Mouse (Mus musculus) CH12F3 (cell line): Measurements from ENCODE around the gene Itgb3.

Source experiments
- in situ Hi-C: fragments of 300-500 bp; cut with MboI; formaldehyde crosslinking; loops from 2 replicates; pipeline ENCODE4 v1.14.3; 2020; ENCODE audit warnings: low sequenced_read_pairs

Itgb3 gene

DNA sequence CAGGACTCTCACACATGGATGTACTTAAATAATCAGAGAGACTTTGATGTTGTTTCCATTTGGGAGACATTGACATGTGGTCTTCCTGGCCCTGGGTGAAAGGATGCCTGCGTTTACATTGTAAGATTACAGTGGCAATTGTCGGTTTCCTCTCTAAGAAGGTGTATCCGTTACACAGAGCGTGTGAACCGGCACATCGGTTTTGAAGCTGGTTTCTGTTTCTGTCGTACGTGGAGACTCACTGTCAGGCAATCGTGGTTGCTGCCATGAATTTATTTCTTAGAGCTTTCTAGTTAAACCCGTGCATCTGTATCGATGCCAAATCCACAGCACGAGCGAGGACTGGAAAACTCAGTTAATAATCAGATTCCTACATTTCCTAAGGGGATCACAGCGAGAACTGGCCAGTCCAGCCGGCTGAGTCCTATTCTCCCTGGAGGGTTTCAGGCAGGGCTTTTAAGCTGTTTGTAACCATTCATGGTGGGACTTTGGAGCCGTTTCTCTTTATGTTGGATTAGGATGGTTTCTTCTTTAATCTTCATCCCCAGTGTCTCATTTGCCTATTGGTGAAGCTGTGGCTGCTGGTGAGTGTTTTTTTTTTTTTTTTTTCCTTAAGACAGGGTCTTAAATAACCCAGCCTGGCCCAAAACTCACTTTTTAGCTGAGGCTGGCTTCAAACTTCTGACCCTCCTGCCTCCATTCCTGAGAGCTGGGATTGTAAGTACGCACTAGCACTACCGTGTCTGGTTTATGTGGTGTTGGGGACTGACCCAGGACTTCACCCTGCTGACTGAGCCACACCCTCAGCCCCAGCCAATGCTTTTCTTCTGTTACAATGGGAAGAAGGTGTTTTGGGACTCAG, 26.1 kb upstream of the Itgb3 start:
- in situ Hi-C loops, result no loop called here

DNA sequence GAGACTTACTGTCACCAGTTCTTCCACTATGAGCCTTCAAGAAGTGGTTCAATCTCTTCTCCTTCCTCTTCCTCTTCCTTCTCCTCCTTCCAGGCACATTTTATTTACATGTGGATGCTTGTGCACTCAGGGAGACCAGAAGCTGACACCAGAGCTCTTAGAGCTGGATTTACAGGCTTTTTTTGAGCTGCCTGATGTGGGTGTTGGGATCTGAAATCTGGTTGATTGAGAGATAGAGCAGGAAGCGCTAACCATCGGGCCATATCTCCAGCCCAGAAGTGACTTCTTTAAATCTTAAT, 25.5 kb upstream of the Itgb3 start:
- in situ Hi-C loops, result no loop called here

DNA sequence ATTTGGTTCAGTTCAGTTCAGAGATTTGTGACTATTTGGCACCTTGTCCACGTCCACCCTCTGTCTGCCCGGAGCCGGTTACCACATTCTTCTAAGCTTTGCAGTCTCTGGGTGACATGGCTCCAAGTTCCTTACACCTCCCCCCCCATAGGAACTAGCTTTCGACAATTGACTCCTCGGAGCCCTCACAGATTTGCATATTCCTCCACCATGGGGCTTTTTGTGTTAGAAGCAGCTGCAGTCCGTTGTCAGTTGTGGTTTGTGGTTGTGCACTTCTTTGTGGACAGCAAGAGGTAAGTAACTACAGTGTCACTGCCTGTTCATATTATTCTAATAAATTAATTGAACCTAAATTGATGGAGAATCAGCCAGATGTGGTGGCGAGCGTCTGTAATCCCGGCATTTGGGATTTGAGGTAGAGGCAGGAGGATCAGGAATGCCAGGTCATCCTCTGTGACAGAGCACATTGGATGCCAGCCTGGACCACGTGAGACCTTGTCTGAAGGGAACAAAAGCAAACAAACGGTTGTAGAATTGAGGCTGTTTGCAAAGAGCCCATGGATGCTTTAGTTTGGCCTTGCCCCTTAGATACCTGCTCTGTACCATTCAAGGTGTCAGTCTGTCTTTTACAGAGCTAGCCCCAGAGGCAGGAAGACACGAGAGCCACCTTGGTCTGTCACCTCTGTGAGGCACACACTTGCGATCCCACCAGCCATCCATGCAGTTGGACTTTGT, 25.0 kb upstream of the Itgb3 start:
- in situ Hi-C loops, result no loop called here

DNA sequence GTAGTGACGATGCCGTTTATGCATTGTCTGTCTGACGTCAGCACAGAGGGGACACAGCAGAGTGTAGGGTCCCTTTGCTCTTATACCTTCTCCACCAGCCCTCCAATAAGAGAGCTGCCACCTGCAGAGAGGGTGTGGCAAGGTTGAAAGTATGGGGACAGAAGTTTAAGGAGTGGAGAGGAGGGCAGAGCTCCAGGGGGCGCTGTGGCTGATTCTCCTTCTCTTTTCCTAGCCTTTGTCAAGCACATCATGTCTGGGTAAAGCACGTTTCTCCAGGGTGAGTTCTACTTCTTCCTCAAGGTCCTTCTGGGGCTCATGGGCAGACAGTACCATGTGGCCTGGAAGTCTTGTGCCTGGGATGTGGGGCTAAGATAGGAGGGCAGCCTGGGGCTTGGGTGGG, 22.3 kb upstream of the Itgb3 start:
- in situ Hi-C loops, result no loop called here

DNA sequence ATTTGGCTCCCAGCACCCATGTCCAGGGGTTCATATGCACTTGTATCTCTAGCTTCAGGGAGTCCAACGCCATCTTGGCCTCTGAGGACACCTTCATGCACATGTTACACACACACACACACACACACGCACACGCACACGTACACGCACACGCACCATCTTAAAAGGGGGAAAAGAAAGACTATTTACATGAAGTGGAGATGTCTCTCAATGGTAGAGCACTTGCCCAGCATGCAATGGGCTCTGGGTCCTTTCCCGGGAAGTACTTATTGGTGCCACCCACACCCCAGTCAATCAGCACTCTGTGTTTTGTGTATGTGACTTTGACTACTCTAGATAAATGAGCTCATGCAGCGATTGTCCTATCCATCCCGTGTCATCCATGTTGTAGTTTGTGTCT, 19.9 kb upstream of the Itgb3 start:
- in situ Hi-C loops, result no loop called here

DNA sequence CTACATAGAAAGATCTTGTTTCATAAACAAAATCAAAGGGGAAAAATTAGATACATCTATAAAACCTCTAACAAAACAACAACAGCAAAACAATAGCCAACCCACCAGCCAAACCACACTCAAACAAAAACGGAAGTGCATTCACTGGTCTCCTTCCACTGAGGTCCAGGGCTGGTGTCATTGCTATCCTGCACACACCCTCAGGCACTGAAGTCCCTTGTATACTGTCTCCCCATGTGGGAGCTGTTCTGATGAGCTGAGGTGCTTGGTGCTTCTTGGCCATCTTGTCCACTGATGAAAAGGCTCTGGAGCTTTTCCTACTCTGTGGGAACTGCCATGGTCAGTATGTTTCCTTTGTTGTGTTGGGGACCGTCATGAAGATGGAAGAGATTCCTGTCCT, 19.3 kb upstream of the Itgb3 start:
- in situ Hi-C loops, result no loop called here

DNA sequence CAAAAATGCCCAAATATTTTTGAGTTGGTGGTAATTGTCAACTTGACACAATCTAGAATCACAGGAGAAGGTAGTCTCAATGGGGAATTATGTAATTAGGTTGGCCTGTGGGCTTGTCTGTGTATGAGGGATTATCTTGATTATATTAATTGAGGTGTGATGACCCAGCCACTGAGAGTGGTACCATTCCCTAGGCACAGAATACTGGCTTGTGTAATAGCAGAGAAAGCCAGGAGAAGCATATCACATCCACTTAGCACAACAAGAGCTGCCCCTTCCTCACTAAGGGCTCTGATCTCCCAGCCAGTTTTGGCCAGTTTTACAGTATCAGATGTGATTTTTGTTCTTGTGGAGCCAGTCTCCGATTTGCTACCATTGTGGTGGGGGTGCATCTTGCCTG, 18.2 kb upstream of the Itgb3 start:
- in situ Hi-C loops, result no loop called here

DNA sequence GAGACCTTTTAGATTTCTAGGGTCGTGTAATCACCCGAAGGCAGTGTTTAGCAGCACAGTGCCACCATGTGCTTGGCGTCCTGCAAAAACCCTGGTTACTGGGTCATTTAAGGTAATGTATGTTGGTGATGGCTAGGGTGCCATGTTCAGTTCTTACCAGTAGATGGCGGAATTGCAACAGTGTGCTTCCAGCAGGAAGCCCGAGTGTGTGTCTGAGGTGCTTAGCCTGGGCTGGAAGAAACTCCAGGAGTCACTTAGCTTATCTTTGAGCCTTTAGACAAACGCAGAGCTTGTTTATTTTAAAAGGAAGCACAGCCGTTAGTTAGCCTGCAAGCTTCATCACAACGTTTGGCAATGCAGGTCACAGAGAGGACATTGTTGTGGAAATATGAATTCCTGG, 17.7 kb upstream of the Itgb3 start:
- in situ Hi-C loops, result no loop called here

DNA sequence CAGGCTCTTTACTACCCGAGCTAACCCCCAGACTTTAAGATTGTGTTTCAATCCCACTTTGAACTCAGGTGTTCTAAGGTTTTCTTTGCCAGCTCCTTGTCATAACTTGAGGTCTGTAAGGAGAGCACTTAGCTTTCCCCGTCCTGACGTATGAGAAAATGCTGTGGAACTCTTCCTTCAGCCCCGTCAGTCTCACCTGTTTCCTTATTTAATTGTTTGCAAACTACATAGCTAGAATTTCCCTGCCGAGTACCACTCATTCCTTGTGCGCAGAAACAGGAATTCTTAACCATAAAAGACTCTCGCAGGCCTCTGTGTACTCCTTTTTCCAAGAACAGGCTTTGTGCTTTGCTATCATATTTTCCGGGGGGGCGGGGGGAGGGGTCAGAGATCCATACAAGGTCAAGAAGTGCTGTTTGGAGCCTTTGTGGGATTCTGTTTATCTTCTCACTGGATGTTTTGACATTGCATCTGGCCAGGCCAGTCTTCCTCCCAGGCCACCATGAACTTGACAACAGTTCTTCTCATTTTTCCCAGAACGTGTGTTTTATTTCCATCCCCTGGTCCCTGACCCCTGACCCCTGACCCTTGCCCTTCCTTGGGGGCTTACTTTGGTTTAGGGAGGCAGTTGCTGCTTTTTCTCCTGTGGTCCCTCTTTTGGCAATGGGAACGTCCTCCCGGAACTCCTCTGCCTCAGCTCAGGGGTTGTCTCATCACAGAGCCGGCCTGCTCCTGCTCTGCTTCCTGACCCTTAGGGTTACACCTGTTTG, 15.5 kb upstream of the Itgb3 start:
- in situ Hi-C loops, result no loop called here

DNA sequence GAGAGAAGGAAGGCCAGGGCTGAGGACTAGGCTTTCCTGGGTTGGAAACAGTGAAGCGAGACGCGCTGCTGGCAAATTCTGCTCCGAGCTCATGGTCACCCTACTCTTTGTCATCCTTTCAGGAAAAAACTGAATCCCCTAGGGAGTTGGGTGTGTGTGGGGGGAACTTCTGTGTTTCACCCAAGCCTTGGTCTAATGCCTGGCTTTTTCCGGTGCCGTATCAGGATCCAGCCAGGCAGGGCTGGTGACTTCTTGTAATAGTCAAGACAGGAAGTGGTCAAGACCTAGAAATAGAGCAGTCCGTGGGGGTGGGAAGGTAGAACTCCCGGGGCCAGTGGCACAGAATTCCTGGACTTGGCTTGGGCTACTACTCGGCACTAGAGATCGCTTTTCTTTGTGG, 11.4 kb upstream of the Itgb3 start:
- in situ Hi-C loops, result no loop called here

DNA sequence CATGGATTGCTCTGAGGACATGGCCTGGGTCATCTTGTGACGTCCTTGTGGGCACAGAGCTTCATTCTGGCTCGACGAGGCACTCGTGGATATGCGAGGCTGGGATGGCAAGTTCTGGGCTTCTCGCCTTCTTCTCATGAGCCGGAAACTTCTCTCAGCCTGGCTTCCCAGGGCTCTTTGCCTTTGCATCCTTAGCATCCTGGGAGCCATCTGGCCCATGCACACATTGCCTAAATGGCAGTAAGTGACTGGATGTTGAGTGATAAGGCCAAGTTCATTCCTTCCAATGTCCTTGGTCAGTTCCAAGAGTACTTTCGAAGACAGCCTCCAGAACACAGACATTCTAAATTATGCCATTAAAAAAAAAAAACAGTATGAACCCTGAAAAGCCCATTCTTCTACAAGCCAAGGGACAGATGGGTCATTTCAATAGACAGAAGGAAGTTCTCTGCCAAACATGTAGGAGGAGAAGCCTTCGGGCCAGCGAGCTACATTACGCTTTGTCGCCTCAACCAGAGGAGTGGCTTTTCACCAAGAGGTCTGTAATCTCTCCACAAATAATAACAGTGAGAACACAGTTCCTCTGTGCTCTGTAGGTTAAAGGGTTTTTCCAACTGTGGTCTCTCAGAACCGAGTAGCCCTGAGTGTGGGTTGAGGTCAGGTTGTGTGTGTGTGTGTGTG, 8.4 kb upstream of the Itgb3 start:
- in situ Hi-C loops, result no loop called here

DNA sequence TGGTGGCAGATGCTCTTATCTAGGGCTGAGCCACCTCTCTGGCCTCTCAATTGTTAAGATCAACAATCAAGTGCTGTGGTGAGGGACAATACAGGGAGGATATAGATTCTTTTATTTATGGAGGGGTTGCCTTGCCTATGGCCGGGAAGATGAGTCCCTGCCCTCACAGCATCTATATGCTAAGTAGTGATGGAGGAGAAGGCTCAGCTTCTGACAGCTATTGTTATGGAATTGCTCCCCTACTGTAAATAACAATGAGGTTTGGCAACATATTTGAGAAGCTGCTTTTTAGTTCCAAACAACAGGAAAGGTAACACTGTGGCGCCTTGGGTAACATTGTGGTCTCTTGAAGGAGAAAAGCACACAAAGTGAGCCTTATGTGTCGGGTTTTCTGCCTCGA, 7.1 kb upstream of the Itgb3 start:
- in situ Hi-C loops, result no loop called here

DNA sequence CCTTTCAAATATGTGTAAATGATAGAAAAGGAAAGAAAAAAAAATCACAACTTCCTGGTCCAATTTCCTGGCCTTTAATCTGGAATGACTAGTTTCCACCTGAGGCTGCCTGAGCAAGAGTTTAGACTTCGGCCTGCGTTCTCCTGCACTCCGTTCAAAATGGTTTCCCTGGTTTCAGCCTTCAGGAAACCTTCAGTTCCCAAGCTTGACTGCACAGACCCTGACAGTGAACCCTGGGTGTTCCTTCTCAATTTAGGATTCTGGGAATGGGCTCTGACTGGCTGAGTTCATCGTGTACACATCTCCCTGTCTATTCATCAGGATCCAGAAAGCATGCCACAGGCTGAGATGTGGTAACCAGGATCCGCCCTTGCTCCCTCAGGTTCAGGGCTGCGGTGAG, 3.6 kb upstream of the Itgb3 start:
- in situ Hi-C loops, result no loop called here

DNA sequence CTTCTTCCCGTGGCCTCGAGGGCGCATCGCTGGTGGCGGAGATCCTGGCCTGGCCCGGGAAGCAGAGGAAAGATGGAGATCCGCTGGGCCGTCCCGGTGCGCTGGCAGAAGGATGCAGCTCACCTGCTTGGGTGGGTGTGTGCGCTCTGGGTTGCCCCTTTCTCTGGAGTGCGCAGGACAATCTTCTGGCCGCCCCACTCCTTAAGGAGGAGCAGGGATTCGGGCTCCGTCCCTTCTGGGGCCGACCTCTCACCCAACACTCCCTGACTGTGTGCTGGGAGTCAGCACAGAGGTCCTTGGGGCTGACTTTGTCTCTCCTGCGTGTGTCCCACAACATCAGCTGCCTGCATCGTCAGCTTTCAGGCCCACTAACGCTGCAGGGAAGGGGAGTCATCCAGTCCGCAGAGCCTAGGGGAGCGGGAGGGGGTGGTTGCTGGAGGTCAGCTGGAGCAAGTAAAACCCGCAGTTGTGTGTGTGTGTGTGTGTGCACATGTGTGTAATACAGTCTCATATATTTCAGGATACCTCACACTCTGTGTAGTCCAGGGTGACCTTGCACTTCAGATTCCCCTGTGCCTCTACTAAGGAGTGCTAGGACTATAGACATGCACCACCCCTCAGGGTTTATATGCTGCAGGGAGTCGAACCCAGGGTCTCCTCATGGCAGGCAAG, 585 bp downstream of the Itgb3 start:
- in situ Hi-C loops, result no loop called here

DNA sequence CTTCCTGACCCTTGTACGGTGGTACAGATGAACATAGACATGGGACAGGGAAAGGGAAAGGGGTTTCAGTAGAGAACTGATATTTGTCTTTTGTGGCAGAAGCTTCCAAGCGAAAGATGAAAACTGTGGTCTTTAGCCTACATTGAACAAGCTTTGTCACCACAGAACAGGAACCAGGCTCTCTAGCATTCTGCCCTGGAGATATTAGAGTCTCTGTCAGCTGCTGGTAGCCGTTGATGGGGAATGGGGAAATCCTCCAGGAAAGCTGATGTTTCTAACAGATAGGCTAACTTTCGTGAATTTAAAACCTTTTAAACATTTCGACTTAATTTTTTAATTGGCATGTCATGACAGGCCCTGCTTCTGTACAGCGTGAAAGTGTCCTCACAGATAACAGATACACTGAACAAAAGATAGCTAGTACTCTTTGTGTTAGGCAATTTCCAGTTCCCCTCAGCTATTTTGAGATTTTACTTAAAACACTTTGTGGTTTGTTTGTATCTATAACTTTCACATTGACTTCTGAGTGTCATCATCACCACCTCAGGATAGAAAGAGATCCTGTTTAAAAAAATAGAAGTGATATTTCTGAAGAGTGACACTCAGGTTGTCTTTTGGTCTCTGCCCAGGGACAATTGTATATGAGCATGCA, 1.4 kb downstream of the Itgb3 start:
- in situ Hi-C loops, result no loop called here

DNA sequence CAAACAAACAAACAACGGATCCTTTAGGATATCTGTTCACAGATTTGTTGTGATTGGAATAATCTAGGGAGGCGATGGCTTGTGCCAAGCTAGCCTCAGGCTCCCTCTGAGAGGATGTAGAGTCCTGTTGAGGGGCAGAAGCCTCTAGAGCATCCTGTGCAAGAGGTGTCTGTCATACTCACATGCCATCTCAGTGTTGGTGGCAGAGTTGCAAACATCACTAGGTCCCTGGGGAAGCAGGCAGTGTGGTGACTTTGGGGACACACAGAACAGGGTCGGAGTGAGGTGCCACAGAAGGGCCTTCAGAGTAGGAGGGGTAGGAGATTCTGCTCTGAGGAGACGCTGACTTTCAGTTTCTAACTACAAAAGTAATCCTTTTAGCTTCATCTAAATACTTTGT, 1.9 kb downstream of the Itgb3 start:
- in situ Hi-C loops, result no loop called here

DNA sequence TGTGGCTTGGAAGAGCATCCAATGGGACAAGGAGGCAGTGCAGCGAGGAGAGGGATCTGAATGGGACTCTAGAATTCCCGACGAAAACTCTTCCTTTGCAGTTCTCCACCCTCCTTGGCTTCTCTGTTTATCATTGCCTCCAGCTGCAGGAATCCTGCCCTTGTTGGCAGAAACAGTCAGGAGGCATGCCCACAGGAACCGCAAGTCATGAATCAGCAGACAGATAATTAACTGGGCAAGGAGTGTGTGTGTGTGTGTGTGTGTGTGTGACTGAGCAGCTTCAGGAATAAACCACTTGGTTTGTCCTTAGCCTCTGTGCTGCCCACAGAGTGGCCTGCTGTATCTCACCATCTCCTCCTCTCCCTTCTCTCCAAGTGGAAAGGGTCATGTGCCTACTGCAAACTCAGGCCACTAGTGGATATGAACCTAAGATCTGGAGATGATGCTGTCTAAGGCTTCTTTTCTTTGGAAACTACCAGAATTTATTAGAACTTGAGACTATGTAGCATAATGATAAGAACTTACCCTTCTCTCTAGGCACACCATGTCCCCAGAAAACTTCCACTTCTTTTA, 3.9 kb downstream of the Itgb3 start:
- in situ Hi-C loops, result no loop called here

DNA sequence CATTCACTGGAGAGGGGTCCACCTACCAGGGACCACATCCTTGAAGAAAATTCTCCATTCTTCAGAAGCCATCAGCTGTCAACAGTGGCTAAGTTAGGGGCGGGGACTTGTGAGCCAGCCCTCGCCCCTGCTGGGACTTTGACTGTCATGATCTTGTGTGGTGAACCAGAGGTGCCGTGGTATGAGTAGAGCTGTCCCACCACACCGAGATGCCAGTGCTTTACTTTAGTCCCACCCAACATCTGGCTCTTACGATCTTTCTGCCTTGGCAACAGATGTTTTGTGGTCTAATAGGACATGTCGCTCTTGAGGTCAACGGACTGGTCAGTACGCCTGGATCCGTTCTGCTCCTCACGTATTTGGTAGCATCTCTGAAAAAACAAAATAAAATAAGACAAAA, 5.8 kb downstream of the Itgb3 start:
- in situ Hi-C loops, result no loop called here

DNA sequence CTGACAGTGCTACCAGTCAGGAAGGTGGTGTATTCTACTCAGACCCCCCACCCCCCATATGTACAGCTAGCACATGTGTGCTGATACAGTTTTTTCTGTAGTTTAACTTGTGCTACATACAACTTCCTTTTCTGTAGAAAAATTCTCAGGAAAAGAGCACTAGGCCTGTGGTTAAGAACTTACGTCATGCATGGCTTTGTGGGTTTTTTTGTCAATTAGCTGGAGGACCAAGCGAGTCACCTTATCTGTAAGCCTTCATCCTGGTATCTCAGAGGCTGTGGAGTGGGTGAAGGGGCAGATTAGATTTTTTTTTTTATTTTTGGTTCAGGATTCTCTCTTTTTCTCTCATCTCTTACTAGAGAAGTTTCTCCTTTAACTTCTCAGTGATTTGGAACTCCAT, 6.3 kb downstream of the Itgb3 start:
- in situ Hi-C loops, result no loop called here

DNA sequence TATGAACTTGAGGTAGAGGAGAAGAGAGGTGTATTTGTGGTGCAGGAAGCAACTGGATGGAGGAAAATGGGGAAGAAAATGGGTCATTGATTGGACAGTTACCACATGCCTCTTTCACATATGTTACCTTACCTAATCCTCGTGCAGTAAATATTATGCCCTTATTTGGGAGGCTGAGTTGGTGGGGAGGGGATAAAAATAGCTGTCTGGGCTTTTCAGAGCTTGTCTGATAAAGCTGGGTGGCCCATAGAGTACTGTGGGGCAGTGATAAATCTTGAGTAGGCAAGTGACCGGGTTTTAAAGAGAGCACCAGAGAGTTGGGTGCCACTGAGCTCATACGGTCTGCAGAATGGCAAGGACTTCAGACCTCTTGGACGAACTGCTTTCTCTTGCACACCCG, 8.4 kb downstream of the Itgb3 start:
- in situ Hi-C loops, result no loop called here
